Mouse (Mus musculus): ENCODE data around the gene P2rx4.
"Not testable (repeated sequence)": the region's sequence is repeated elsewhere in the genome, so short reads cannot be mapped to it uniquely, and the experiment has no call there.

P2rx4 gene

DNA sequence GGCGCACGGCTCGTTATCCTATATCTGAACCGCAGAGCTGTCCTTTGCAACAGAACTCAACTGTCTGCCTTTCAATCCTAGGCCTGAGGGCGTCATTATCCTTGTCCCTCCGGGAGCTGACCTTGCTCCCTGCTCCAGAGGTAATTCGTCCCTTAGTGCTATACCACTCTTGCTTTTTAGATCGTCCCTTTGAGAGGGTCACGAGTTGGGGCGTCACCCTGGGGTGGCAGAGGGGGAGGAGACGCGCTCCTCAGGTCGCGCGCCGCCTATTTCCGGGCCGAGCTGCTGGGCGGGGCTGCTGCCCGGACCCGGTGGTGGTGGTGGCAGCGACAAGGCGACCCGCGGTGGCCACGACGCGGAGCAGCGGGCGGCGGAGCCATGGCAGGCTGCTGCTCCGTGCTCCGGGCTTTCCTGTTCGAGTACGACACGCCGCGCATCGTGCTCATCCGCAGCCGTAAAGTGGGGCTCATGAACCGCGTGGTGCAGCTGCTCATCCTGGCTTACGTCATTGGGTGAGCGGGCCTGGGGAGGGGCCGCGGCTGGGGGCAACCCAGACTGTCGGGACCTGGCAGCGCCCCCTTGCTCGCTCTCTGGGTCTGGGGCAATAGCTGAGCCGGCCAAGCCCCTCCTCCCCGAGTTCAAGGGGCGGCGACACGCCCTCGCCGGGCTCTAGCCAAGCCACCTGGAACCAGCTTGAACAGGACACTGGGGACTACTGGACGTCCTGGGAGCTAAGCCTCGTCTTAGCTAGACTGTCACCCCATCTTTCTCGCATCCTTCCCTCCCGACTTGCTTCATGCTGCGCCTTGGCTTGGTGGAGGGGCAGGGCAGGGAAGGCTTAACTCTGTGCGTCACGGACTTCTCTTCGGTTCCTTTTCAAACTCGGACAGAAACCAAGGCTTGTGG is at the start of gene P2rx4:
P2rx4 (plus strand) TSS at position 269 of the 906 bp plus-strand sequence.
- DNase-seq = peak; percentile 88

DNA sequence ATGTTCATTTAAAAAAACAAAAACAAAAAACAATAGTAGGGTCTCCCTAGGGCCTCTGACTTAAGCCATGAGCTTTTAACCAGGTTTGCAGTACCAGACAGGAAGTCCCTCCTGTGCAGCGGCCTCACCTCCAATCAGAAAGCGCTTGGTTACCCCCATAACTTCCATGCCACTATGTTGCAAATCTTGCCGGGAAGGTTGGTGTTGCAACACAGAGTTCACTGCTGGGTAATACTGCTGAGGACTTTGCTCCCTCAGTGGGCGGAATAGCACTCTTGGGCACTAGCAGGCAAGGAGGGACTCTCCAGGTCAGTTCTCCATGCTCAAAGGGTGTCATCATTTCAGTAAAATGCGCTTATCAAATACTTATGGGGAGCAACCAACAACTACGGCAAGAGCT is 44.8 kb upstream of the P2rx4 start:
- DNase-seq = no peak

DNA sequence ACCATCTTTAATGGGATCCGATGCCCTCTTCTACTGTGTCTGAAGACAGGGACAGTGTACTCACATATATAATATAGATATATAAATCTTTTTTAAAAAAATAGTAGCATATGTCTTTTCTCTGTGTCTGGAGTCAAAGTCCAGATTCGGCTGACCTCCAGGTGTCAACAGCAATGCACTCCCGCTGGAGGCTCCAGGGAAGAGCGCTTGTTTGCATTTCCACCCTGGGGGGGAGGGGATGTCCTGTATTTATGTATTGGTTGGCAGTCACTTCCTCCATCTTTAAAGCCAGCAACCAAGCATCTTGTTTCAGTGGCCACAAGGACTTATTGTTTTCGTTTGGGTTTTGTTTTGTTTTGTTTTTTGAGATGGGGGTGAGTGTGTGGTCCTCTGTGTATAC is 42.3 kb upstream of the P2rx4 start:
- DNase-seq = no peak

DNA sequence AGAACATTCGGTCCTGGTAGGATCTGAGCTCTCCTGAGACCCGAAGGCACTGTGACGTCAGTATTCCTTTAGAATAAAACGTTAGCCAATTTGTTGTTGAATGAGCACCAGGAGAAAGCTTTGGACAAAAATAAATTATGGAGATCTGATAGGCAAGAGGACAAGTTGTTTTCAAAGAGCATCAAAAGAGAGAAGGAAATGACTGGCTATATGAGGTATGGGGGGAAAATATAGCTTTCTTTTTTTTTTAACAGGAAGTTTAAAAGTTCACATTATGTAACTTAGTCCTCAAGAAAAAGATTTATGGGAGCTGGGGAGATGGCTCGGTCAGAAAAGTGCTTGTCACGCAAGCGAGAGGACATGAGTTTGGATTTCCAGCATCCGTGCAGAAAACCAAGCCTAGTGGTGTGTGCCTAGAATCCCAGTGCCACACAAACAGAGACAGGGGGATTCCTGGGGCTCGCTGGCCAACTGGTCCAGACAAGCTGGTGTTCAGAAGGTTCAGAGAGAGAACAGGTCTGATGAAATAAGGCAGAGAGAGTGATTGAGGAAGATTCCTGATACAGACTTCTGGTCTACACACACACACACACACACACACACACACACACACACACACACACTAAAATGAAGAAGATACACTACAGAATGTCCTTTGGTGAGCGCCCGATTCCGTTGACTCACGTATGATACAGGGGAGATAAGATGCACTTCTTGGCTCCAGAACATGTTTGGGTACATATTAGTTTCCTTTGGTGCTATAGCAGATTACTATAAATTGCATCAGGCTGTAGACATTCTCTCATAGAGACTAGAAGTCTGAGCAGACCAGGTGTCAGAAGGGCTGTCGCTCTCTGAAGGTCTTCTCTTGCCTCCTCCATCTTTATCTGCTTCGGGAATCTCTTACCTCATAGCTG is 38.1 kb upstream of the P2rx4 start:
- DNase-seq = peak; percentile 15

DNA sequence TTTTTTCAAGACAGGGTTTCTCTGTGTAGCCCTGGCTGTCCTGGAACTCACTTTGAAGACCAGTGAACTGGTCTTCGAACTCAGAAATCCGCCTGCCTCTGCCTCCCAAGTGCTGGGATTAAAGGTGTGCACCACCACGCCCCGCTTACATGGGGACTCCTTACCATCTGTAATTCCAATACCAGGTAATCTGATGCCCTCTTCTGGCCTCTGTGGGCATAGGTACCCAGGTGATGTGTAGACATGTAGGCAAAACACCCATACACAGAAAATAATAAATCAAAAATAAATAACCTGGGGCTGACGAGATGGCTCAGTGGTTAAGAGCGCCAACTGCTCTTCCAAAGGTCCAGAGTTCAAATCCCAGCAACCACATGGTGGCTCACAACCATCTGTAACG is 35.7 kb upstream of the P2rx4 start:
- not testable (repeated sequence) for DNase-seq

DNA sequence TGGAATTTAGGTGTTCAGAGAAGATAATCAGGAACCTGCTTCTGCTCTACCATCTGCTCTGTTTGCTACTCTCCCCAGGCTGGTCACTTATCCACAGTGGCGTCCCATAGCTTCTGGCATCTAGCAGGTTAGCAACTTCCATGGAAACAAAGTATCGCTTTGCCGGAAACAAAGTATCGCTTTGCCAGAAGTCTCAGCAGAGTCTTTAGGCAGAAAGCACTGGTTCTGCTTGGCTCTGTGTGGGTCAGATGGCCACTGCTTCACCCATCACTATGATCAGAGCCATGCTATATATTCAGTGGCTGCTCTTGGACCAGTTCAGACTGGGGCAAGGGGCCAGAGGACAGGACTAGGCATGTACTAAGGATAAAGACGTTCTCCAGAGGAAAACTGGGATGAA is 35.0 kb upstream of the P2rx4 start:
- no peak for DNase-seq

DNA sequence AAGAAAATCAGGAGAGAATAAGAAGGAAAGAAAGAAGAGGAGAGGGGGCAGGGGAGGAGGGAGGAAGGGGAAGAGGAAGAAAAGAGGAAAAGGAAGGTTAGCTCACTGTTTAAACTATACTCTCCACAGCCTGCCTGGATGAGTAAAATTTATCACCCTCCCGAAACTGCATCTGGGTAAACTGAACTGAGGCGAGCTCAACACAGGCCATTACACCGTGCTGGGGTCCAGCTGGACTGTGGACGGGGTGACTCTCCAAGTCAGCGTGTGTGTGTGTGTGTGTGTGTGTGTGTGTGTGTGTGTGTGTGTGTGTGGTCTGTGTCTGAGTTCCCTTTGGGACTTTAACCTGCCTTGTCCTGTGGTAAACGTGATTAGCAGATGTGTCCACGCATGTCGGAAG is 31.3 kb upstream of the P2rx4 start:
- no peak for DNase-seq

DNA sequence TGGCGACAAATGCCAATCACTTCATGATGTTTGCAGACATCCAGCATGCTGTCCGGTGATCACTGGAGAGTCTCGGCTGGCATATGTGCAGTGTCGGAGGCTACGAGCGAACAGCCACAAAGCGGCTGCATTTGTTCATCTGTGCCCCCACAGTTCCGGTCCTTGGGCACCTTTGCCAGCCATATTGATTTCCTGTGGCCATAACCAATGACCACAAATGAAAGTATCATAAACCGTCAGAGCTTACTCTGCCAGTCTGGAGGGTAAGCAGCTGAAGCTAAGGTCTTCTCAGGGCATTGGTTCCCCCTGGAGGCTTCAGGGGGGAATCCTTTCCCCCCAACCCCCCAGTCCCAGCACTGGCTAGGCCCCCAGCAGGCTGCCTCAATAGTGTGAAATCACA is 29.4 kb upstream of the P2rx4 start:
- DNase-seq = no peak

DNA sequence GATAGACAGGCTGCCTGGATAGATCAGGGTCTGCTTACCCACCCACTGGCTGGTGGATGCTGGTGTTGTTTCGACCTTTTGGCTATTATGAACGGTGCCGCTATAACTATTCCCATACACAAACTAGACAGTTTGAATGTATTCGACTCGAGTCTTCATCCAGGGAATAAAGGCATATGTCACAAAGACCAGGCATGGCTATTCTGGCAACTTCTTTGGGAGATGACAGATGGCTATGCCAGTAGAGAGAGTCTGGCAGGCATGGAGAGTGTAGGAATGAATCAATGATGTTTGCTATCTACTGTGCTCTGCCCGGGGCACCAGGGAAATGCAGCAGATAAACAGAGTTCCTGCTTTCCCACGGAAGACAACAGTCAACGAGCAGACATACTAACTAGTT is 27.5 kb upstream of the P2rx4 start:
- no peak for DNase-seq

DNA sequence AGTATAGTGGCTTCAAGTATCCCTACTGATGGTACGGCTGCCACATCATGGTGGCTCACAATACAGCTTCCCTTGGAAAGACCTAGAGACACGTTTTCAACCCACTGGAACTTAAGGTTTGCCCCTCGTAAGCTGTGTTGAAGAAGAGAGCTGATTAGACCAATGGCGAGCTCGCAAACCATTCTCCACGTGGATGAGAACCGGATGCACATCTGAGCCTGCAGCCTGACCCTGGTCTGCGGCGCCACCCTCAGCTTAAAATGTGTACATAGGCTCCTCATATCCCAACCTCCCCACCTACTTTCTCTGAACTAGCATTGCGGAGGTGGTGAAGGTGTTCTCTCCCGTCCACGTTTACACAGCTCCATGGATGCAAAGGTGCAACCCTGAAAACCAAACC is 26.1 kb upstream of the P2rx4 start:
- no peak for DNase-seq

DNA sequence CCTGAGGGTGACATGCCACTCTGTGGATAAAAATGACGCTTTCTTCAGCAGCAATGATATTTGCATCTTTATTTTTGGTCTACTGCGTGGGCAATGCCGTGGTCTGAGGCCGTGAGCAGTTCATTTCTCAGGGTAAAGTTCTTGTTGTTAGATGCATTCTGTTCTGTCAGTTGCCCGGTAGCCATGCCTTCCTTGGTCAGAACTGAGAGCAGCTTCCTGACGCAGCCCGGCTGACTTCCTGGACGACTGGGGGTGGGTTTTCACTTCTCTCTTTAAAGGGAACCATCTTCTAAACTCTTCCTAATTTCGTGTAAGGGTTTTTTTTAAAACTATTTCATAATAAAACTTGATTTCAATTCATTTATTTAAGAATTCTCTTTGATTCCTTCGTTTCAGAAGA is 23.4 kb upstream of the P2rx4 start:
- DNase-seq = no peak

DNA sequence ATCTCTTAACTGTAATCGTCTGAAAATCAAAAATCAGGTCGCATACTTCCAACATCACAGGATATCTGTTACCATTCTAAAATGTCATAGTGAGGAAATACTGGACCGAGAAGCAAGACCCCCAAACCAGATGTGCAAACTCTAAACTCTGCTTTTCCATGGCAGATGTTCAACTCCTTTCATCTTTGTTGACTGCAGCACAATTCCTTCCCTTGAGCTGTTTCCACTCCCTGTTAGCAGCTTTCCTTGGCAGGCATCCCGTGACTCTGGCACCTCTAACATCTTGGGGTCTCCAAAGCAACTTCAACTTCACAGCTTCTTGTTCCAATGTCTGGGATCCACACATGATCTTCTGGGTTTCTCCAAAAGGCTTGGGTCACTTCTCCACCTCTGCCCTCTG is 20.0 kb upstream of the P2rx4 start:
- no peak for DNase-seq

DNA sequence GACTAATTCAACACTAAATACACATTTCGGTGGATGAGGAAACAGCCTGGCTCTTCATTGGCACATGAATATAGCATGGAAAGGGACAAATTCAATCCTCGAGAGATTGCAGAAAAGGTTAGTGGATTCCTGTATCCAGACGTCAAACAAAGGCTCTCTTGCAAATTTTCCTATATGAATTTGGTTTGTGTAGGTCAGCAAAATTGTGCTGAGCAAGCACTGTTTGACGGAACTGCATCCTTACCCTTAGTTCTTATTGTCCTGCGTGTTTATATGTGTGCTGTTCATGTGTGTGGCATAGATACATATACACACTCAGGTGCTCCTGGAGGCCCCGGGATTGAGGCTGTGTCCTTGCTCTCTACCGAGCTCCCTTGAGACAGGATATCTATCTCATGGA is 18.2 kb upstream of the P2rx4 start:
- no peak for DNase-seq

DNA sequence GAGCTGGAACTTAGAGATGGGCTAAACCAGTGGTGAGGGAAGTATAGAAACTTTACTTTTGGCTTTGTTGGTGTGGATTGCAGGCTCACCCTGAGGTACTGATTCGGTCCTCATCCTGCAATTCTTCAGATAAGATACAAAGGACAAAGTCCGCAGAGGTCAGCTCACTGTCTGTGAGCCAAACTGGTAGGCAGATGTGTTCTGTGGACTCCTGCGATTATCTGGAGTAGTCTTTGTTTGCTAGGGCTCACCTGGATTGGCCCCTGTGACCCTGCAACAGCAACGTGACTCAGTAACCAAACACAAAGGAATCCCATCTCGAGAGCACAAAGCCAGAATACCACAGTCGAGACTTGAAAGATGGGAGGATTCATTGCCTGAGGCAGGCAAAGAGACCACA is 16.9 kb upstream of the P2rx4 start:
- DNase-seq = no peak

DNA sequence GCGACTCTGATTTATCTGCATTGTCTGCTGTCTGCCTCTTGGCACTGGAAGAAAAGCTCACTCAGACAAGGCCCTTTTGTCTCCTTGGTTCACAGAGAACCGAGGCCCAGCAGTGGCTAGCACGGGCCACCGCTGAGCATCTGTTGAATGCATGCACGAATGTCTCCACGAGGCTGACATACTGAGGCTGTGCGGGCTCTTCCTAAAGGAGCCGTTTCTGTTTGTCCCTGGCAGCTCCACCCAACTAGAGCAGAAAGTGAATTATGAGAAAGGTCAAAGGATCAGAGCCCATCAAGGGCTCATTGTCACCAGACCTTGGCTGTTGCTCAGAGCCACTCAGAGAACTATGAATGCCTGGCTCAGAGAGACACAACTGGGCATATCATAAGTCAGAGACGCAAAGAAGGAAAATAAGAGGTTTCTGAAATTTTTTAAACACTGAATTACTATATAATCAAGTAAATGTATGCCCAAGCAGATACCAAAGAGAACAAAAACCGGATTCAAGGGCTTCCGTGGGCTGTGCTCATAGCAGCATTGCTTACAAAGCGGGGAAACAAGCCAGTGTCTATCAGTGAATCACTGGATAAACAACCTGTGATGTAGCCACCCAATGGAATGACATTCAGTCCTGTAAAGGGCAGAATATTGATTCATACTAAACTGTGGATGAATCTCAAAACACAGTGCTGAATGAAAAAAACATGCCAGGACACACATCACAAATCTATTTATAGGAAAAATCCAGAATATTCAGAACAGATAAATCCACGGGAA is 13.7 kb upstream of the P2rx4 start:
- DNase-seq = no peak

DNA sequence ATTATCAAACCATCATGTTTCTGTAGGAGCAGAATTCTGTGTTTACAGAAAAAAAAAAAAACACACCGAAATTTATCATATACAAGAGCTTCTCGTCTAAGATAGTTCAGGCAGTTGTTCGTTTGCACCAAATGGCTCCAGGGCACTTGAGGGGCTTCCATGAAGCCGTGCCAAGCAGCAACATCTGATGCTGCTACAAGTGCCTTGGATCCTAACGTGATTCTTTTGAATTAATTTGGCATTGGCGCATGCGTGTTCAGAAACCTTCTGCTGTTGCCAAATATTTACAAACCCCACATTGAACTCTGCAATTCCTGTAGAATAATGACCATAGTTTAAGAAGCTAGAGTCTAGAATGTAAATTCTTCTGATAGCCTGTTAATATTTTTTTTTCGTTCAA is 11.8 kb upstream of the P2rx4 start:
- DNase-seq = no peak

DNA sequence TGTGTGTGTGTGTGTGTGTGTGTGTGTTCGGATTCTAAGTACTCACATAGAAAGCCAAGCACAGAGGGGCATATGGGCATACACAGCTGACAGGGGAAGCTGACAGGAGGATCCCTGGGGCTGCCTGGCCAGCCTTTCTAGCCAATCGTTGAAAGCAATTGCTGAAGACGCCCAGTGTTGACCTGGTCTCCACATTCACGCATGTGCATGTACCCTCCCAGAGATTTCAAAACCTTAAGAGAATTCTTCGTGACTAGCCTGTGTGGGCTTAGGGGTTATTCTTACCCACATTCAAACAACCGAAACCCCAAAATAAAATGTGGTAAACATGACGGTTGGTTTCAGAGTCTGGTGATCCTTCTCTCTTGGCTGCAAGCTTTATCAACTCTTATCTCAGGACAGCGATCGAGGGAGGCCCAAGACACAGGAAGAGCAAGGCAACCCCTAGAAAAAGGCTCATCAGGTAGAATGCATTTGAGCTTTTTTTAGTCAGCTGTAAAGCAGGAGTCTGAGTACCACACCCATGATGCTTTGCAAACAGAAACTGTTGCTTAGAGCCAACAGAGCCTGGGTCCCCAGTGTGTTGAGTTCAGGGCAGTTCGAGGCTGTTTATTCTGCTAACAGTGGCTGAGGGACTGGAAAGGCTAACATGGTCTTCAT is 9.2 kb upstream of the P2rx4 start:
- no peak for DNase-seq

DNA sequence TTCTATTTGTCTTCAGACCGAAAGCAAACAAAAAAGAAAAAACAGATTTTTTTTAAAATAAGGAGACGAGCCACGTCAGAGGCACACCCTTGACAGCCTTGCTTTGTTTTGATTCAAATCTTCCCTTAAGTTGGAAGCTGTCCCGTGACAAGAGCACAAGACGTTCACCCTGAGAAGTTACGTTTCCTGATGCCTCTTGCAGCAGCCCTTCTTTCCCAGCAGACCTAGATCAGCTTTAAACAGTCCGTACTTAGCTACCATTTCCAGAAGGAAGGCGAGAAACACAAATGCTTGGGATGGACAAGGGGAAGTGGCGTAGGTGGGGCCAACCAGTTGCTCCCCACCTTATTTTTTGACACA is 8.7 kb upstream of the P2rx4 start:
- DNase-seq = no peak

DNA sequence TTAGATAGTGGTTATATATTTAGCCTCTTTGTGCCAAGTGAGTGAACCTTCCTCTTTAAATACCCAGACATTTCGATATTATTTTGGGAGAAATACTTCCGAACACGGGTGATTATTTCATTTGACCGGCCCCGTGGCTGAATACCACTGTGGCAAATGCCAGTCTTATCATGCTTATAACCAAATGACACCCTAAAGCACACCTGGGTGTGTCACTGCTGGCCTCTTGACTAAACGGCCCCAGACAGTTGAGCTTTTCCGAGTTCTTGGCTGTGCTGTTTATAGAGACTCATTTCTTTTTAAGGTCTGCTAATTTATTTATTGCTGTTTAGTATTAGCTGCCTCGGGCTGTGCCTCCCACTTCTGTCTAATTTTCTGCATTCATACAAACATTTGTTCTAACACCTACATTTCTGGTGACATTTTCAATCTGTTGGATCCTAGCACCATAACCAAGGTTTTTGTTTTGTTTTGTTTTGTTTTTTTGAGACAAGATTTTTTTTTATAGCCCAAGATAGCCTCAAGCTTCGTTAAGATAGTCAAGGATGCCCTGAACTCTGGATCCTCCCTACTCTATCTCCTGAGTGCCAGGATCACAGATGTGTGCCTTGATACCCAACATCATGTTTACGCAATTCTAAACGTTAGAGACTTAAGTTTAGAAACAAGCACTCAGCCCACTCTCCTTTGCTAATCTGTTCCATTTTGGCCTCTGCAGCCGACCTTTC is 7.1 kb upstream of the P2rx4 start:
- DNase-seq = no peak

DNA sequence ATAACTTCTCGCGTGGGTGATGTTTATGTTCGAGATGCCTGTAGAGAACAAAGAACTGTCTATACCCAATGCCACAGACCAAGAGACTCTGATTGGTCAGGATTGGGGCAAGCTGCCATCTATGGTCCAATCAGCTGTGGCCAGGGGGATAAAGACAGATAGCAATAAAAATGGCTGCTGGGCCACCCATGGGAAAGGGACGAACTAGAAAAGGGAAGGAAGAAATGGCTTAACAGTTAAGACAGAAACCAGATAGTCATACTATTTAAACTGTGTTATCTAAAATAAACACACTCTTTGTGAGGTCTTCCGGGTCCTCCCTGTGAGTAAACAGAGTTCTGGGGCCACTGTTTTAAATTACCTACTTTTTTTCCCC is 6.5 kb upstream of the P2rx4 start:
- no peak for DNase-seq

DNA sequence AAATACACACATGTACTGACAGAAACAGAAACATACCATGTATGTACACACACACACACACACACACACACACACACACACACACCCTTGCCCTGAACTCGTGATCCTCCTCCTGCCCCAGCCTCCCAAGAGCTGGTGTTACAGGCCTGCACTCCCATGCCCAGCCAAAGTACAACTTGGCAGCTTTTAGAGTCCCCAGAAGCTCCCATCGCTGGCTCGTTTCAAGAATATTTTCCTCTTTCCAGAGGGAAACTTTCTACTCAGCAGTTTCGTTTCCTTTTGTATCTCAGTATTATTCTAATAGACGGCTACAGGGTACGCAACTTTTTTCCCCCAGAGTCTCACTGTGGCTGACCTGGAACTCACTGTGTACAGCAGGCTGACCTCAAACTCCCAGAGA is 5.2 kb upstream of the P2rx4 start:
- DNase-seq = no peak

DNA sequence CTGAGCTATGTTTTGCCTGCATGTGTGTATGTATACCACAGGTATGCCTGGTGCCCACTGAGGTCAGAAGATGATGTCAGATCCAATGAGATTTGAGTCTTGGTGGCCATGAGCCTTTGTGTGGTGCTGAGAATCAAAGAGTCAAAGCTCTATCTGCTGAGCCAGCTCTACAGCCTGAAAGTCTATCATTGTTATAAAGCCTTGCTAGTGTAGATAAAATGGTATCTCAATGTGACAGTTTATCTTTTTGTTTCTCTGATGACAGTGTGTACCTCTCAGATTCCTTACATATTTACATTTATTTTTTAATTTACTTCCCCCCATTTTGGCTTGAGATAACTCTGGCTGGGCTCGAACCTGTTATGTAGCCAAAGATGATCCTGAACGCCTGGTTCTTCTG is 3.8 kb upstream of the P2rx4 start:
- DNase-seq = no peak
